Mouse (Mus musculus): ENCODE data around the gene Zmym4. TPM values are rescaled to one million over a fixed set of nuclear protein-coding genes. Genes with fewer than 3 reads are reported as not detected.
A peak's percentile ranks its signal among the peaks of the same experiment; 100 is the strongest.

Gene Zmym4
- polyA plus RNA-seq, 1 experiment: 2.5 TPM

DNA sequence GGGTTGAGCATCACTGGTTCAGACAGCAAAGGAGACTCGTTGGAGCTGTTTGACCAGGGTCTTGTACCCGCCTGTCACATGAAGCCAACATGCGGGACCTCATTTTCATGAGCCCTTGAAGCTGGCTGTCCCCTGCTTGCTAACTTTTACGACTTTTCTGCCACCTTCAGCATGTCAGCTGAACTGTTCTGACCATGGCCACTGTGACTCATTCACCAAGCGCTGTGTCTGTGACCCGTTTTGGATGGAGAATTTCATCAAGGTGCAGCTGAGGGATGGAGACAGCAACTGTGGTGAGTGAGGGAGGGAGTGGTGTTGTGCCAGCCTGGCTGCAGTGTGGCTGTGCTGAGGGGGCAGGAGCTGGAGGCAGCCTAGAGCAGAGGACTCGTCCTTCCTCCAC lies 121.0 kb downstream of the Zmym4 start:
- no peak for TF ChIP-seq CTCF (IDR thresholded peaks at IDR 0.05; ENCODE audit: extremely low read depth, insufficient read depth, insufficient read length, insufficient replicate concordance)
- no peak for TF ChIP-seq POLR2A (IDR thresholded peaks at IDR 0.05; ENCODE audit: low read depth, low read length)
- H3K4me3 ChIP-seq (ENCODE audit: extremely low read depth, insufficient read depth, insufficient read length): no peak overlapping the region
- no peaks in the 10 kb centered on the region for H3K4me1 ChIP-seq (ENCODE audit: control insufficient read depth, insufficient read depth, insufficient read length)
- no peaks in the 10 kb centered on the region for H3K27me3 ChIP-seq (ENCODE audit: control insufficient read depth, insufficient read depth, low read length)
- H3K27ac ChIP-seq (ENCODE audit: insufficient read depth, low read length): no peak overlapping the region
- WGBS: 88% methylated on average over 7 of the region's 7 CpGs
- peaks cover 28% of the 10 kb centered on the region for H3K36me3 ChIP-seq (ENCODE audit: control insufficient read depth, insufficient read depth, low read length)
- DNase-seq (ENCODE audit: low read depth in 1 of 2, low spot score in 2 of 2): no peak

DNA sequence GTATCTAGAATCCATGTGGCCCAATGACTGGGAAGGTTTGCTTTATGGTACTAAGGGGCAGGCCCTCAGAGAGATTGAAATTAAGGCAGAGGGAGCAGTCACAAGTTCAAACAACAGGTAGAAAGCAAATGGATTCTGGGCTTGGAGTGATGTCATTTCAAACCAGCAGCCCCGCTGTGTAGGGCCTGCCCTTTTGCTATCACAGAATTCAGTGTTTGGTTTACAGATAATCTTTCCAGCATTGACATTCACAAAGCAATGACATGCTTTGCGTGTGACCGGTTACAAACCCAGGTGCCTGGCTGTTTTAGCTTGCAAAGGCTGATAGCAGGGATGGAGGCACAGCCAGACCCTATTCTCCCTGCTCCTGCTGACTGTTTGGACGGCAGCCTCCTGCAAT lies 122.3 kb downstream of the Zmym4 start:
- Histone ChIP-seq H3K4me3 (ENCODE audit: extremely low read depth, insufficient read depth, insufficient read length) (no peak overlapping the region), H3K27me3 (ENCODE audit: control insufficient read depth, insufficient read depth, low read length) (no peaks in the 10 kb centered on the region)
- 94% methylated on average over 4 of the region's 4 CpGs for WGBS

DNA sequence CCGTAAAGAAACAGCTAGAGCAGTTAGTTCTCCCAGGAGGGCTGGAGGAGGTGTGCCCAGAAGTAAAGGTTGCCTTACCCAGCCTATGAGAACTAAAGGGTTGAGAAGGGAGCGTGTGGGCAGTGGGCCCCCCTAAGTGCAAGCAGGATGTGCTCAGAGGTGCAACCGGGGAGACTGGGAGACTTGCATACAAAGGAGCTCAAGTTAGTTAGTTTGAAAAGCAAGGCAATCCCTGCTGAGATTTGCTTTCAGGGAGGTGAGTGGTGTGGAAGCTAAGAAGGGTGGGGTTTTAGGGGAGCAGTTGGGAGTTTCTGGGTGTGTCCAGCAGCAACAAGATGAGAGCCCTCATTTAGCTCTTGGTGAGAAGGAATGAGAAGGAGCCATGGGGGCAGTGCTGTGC lies 125.0 kb downstream of the Zmym4 start:
- H3K27ac ChIP-seq (ENCODE audit: insufficient read depth, low read length): no peak overlapping the region
- 91% methylated on average over 3 of the region's 3 CpGs for WGBS
- no peak overlapping the region for H3K4me3 ChIP-seq (ENCODE audit: extremely low read depth, insufficient read depth, insufficient read length)
- H3K4me1 ChIP-seq (ENCODE audit: control insufficient read depth, insufficient read depth, insufficient read length): no peaks in the 10 kb centered on the region
- H3K36me3 ChIP-seq (ENCODE audit: control insufficient read depth, insufficient read depth, low read length): peaks cover 27% of the 10 kb centered on the region
- no peaks in the 10 kb centered on the region for H3K27me3 ChIP-seq (ENCODE audit: control insufficient read depth, insufficient read depth, low read length)
- no peak for DNase-seq (ENCODE audit: low read depth in 1 of 2, low spot score in 2 of 2)
- TF ChIP-seq POLR2A (IDR thresholded peaks at IDR 0.05; ENCODE audit: low read depth, low read length) (no peak), CTCF (IDR thresholded peaks at IDR 0.05; ENCODE audit: extremely low read depth, insufficient read depth, insufficient read length, insufficient replicate concordance) (no peak)

More for the DNA sequence above, 122.3 kb downstream of the Zmym4 start:
- Histone ChIP-seq H3K36me3 (ENCODE audit: control insufficient read depth, insufficient read depth, low read length) (peaks cover 31% of the 10 kb centered on the region), H3K27ac (ENCODE audit: insufficient read depth, low read length) (no peak overlapping the region), H3K4me1 (ENCODE audit: control insufficient read depth, insufficient read depth, insufficient read length) (no peaks in the 10 kb centered on the region)
- no peak for DNase-seq (ENCODE audit: low read depth in 1 of 2, low spot score in 2 of 2)
- TF ChIP-seq POLR2A (IDR thresholded peaks at IDR 0.05; ENCODE audit: low read depth, low read length): no peak
- TF ChIP-seq CTCF (IDR thresholded peaks at IDR 0.05; ENCODE audit: extremely low read depth, insufficient read depth, insufficient read length, insufficient replicate concordance): no peak

DNA sequence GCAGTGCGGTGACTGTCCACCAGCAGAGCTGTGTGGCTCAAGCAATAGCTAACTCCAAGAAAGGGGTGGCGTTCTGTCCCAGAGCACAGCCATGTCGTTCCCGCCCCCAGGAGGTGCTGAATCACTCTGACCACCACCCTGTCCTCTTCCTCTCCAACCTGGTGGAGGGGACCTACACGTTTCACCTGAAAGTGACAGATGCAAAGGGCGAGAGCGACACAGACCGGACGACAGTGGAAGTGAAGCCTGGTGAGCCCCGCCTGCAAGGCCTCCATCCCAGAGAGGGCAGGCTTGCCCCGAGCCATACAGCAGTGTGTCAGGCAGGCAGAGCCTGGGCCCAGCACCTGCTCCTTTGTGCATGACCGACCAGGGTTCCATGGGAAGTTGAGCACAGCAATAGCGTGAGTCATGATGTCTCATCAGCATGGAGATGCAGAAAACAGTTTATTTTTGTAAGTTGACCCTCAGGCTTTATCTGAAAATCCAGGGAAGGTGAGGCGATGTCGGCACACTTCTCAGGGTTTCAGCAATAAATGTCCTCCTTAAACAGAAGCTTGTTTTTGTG lies 126.9 kb downstream of the Zmym4 start:
- H3K4me3 ChIP-seq (ENCODE audit: extremely low read depth, insufficient read depth, insufficient read length): no peak overlapping the region
- DNase-seq (ENCODE audit: low read depth in 1 of 2, low spot score in 2 of 2): no peak
- H3K4me1 ChIP-seq (ENCODE audit: control insufficient read depth, insufficient read depth, insufficient read length): no peaks in the 10 kb centered on the region
- H3K36me3 ChIP-seq (ENCODE audit: control insufficient read depth, insufficient read depth, low read length): peaks cover 26% of the 10 kb centered on the region
- no peaks in the 10 kb centered on the region for H3K27me3 ChIP-seq (ENCODE audit: control insufficient read depth, insufficient read depth, low read length)
- H3K27ac ChIP-seq (ENCODE audit: insufficient read depth, low read length): no peak overlapping the region
- WGBS: 93% methylated on average over 15 of the region's 15 CpGs
- no peak for TF ChIP-seq CTCF (IDR thresholded peaks at IDR 0.05; ENCODE audit: extremely low read depth, insufficient read depth, insufficient read length, insufficient replicate concordance)
- no peak for TF ChIP-seq POLR2A (IDR thresholded peaks at IDR 0.05; ENCODE audit: low read depth, low read length)

DNA sequence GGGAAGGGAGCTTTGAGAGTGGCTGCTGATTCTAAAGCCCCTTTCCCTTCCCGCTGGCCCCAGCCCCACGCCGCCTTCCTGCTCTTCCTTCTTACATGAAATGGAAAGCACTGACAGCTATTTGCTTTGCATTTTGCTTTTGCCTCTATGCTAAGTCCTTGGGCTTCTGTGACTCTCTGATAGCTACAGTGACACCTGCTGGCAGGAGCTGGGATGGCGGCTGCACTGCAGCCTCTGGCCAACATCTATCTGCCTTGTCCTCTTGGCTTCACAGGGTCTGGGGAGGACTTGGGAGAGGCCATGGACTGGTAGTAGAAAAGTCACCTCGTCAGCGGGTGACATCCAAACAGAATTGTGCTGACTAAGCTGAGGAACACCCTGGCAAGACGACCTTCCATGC lies 128.1 kb downstream of the Zmym4 start:
- WGBS: 42% methylated on average over 7 of the region's 7 CpGs
- DNase-seq (ENCODE audit: low read depth in 1 of 2, low spot score in 2 of 2): peak; percentile 19 to 70
- H3K4me3 ChIP-seq (ENCODE audit: extremely low read depth, insufficient read depth, insufficient read length): no peak overlapping the region
- TF ChIP-seq POLR2A (IDR thresholded peaks at IDR 0.05; ENCODE audit: low read depth, low read length) (no peak), CTCF (IDR thresholded peaks at IDR 0.05; ENCODE audit: extremely low read depth, insufficient read depth, insufficient read length, insufficient replicate concordance) (peak; percentile 81; the same call in 1 of the 2 replicates)
- no peaks in the 10 kb centered on the region for H3K4me1 ChIP-seq (ENCODE audit: control insufficient read depth, insufficient read depth, insufficient read length)
- H3K27me3 ChIP-seq (ENCODE audit: control insufficient read depth, insufficient read depth, low read length): no peaks in the 10 kb centered on the region
- peaks cover 30% of the 10 kb centered on the region for H3K36me3 ChIP-seq (ENCODE audit: control insufficient read depth, insufficient read depth, low read length)
- no peak overlapping the region for H3K27ac ChIP-seq (ENCODE audit: insufficient read depth, low read length)

DNA sequence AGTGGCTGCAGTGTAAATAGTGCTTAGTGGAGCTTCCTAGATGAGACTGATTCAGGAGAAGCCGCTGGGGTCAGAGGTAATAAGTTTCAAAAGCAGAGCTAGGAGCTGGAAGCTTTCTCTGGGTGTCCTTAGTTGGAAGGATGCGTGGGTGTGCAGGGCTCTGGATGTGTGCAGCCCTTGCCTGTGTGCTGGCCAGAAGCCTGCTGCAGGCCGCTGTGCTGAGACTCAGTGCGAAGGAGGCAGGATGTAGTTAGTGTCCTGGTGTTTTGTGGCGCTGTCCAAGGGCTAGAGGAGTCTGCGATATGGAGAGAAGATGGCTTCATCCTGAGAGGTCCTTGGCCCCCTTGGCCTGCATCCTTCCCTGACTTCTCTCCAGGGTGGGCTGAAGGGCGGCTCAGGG lies 129.1 kb downstream of the Zmym4 start:
- no peaks in the 10 kb centered on the region for H3K4me1 ChIP-seq (ENCODE audit: control insufficient read depth, insufficient read depth, insufficient read length)
- TF ChIP-seq POLR2A (IDR thresholded peaks at IDR 0.05; ENCODE audit: low read depth, low read length) (no peak), CTCF (IDR thresholded peaks at IDR 0.05; ENCODE audit: extremely low read depth, insufficient read depth, insufficient read length, insufficient replicate concordance) (no peak)
- no peak overlapping the region for H3K4me3 ChIP-seq (ENCODE audit: extremely low read depth, insufficient read depth, insufficient read length)
- H3K36me3 ChIP-seq (ENCODE audit: control insufficient read depth, insufficient read depth, low read length): peaks cover 37% of the 10 kb centered on the region
- no peak overlapping the region for H3K27ac ChIP-seq (ENCODE audit: insufficient read depth, low read length)
- WGBS: 94% methylated on average over 7 of the region's 7 CpGs
- DNase-seq (ENCODE audit: low read depth in 1 of 2, low spot score in 2 of 2): no peak
- no peaks in the 10 kb centered on the region for H3K27me3 ChIP-seq (ENCODE audit: control insufficient read depth, insufficient read depth, low read length)

- H3K36me3 ChIP-seq (ENCODE audit: control insufficient read depth, insufficient read depth, low read length): peaks cover 26% of the 10 kb centered on the region
- H3K27me3 ChIP-seq (ENCODE audit: control insufficient read depth, insufficient read depth, low read length): no peaks in the 10 kb centered on the region
- no peak overlapping the region for H3K4me3 ChIP-seq (ENCODE audit: extremely low read depth, insufficient read depth, insufficient read length)
- WGBS: 96% methylated on average over 5 of the region's 5 CpGs
- H3K4me1 ChIP-seq (ENCODE audit: control insufficient read depth, insufficient read depth, insufficient read length): no peaks in the 10 kb centered on the region
- H3K27ac ChIP-seq (ENCODE audit: insufficient read depth, low read length): no peak overlapping the region
- no peak for DNase-seq (ENCODE audit: low read depth in 1 of 2, low spot score in 2 of 2)
- no peak for TF ChIP-seq POLR2A (IDR thresholded peaks at IDR 0.05; ENCODE audit: low read depth, low read length)
- no peak for TF ChIP-seq CTCF (IDR thresholded peaks at IDR 0.05; ENCODE audit: extremely low read depth, insufficient read depth, insufficient read length, insufficient replicate concordance)
Observed at GRCm38 (mm10) chr4:126831122-126831521, 136.8 kb downstream of the Zmym4 start.
